Mouse (Mus musculus) hindbrain, embryonic 15.5 days (tissue): ENCODE measurements at regions not wholly inside any gene's neighbourhood (a gene's known extent, or its start where the extent isn't known, plus 50 kb on each side); places are given as distances from the start of the nearest gene placed in this dataset.

Experiments used
- ATAC-seq: fragments of 200-750 bp; cut with Nextera tagmentation; 2 replicates; pipeline ENCODE4 v1.8.0; 2017; ENCODE audit warnings: low read depth, moderate number of reproducible peaks, moderate TSS enrichment; ENCODE audit not compliant: low FRiP score
- H3K27ac ChIP-seq: fragments of 300-500 bp; sonication (generic); replicated peaks from 2 replicates; pipeline ENCODE4 v1.5.1; 2015; ENCODE audit warnings: mild to moderate bottlenecking, inconsistent platforms
- H3K27me3 ChIP-seq: fragments of 300-500 bp; sonication (generic); 2 replicates; pipeline ENCODE4 v1.6.1; 2015; ENCODE audit warnings: control low read depth, inconsistent platforms
- H3K36me3 ChIP-seq: fragments of 300-500 bp; sonication (generic); 2 replicates; pipeline ENCODE4 v1.6.1; 2015; ENCODE audit warnings: control low read depth, inconsistent platforms
- H3K4me1 ChIP-seq: fragments of 300-500 bp; sonication (generic); replicated peaks from 2 replicates; pipeline ENCODE4 v1.6.1; 2015; ENCODE audit warnings: control low read depth, inconsistent platforms
- H3K4me2 ChIP-seq: fragments of 300-500 bp; sonication (generic); 2 replicates; pipeline ENCODE4 v1.6.1; 2015; ENCODE audit warnings: moderate library complexity, mild to moderate bottlenecking, inconsistent platforms
- H3K4me3 ChIP-seq: fragments of 300-500 bp; sonication (generic); 2 replicates; pipeline ENCODE4 v1.5.1; 2015; ENCODE audit warnings: mild to moderate bottlenecking, inconsistent platforms
- H3K9ac ChIP-seq: fragments of 300-500 bp; sonication (generic); 2 replicates; pipeline ENCODE4 v1.6.1; 2015; ENCODE audit warnings: inconsistent platforms
- H3K9me3 ChIP-seq: fragments of 300-500 bp; sonication (generic); 2 replicates; pipeline ENCODE4 v1.6.1; 2016; ENCODE audit warnings: control low read depth, inconsistent platforms
- WGBS: fragments of 180-500 bp; shearing (Covaris S2); methylation state at CpG from one replicate; pipeline ENCODE4 v1.1.7; 2015; 5-methylcytosine and 5-hydroxymethylcytosine counted together

DNA sequence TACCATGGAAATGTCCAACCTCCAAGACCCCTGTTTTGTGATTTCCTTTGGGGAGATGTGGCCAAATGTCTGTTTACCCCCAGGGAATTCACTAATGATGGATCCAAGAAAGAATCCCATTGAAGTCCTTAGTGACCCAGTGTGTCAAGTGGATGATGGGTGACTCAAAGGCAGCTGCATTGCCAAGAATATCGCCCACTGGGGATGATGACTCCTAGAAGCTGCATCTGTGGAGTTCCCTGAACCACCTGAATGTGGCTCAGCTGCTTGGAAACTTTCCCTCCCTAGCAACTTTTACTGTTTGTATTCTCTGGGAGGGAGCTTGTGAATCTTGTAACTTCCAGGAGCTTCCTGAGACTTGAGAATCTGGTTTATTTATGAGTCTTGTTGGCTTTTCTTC, 578.3 kb downstream of the 1810013L24Rik start:
- 96% methylated on average over 1 of the region's 1 CpGs for WGBS

DNA sequence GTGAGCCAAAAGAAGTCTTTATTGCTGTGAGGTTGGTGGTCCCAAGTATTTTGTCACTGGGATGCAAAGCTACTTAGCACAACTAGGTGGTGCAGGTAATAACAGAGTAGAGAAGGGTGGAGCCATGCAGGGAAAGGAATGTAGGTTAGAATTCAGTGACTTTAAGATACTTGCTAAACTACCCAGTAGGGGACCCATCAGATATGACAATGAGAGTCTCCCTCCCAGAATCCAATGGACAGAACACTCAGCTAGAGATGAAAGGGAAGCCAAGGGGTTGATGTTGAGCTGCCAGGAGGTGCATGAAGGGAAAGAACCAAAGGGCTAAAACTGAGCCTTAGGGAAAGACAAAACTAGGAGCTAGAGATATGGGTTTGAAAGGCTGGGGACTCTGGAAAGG, 564.9 kb downstream of the Grin2a start:
- Histone ChIP-seq H3K27me3 (0 out of 2 replicates have a peak, but pooled peaks cover 3% of the 10 kb centered on the region), H3K4me3 (no peak overlapping the region), H3K4me1 (no peaks in the 10 kb centered on the region), H3K4me2 (no peak overlapping the region), H3K27ac (no peak overlapping the region), H3K9ac (no peak overlapping the region), H3K36me3 (no peaks in the 10 kb centered on the region), H3K9me3 (no peaks in the 10 kb centered on the region)
- ATAC-seq: no peak

More for the DNA sequence above, 578.3 kb downstream of the 1810013L24Rik start:
- H3K9ac ChIP-seq: no peak overlapping the region
- no peaks in the 10 kb centered on the region for H3K9me3 ChIP-seq
- H3K4me2 ChIP-seq: no peak overlapping the region
- no peaks in the 10 kb centered on the region for H3K36me3 ChIP-seq
- no peaks in the 10 kb centered on the region for H3K4me1 ChIP-seq
- H3K27me3 ChIP-seq: no peaks in the 10 kb centered on the region
- no peak for ATAC-seq
- H3K27ac ChIP-seq: no peak overlapping the region
- H3K4me3 ChIP-seq: no peak overlapping the region

DNA sequence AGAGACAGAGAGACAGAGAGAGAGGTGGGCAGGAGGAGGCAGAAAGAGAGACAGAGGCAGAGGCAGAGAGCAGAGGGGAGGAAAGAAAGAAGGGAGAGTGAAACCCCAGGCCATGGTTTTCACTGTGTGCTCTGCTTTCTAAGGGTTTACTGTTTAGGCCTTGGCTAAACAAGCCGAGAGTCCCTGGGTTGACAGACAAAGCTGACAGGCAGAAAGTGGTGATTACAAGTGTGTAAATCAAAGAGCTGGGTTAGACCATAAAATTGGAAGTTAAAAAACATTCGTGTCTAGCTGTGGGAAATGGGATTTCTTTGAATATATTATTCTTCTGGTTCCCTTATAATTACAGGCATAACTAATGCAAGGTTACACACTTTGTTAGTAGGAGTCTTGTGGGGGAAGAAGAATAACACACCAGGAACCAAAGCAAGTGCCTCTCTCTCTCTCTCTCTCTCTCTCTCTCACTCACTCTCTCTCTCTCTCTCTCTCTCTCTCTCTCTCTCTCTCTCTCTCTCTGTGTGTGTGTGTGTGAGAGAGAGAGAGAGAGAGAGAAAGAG, 556.0 kb downstream of the Grin2a start:
- WGBS: 15% methylated on average over 2 of the region's 2 CpGs
- Histone ChIP-seq H3K27me3 (peaks cover 3% of the 10 kb centered on the region), H3K36me3 (no peaks in the 10 kb centered on the region), H3K4me3 (no peak overlapping the region), H3K9me3 (no peaks in the 10 kb centered on the region), H3K4me1 (no peaks in the 10 kb centered on the region), H3K27ac (no peak overlapping the region), H3K9ac (no peak overlapping the region), H3K4me2 (no peak overlapping the region)
- no peak for ATAC-seq

DNA sequence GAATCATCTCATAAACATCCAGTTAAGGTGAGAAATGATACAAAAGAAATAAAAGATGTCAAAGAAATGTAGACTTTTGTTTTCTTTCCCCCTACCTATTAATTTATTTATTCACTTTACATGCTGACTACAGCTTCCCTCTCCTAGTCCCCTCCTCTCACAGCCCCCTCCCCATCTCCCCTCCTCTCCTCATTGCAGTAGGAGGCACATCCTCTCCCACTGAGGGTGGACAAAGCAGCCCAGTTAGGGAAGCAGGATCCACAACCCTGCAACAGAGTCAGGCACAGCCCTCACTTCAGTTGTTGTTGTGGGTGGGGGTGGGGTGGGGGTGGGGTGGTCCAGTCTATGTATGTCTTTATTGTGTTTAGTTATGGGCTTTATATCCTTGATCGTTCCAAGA, 555.5 kb downstream of the Grin2a start:
- Histone ChIP-seq H3K27me3 (peaks cover 3% of the 10 kb centered on the region), H3K4me3 (no peak overlapping the region), H3K36me3 (no peaks in the 10 kb centered on the region), H3K9me3 (no peaks in the 10 kb centered on the region), H3K9ac (no peak overlapping the region), H3K4me2 (no peak overlapping the region), H3K4me1 (no peaks in the 10 kb centered on the region), H3K27ac (no peak overlapping the region)
- no peak for ATAC-seq
- WGBS: 55% methylated on average over 1 of the region's 1 CpGs

- Histone ChIP-seq H3K36me3 (no peaks in the 10 kb centered on the region), H3K9me3 (no peaks in the 10 kb centered on the region), H3K4me2 (no peak overlapping the region), H3K9ac (no peak overlapping the region), H3K4me3 (no peak overlapping the region), H3K4me1 (no peaks in the 10 kb centered on the region), H3K27ac (no peak overlapping the region), H3K27me3 (no peaks in the 10 kb centered on the region)
- WGBS: 77% methylated on average over 4 of the region's 4 CpGs
- ATAC-seq: no peak
These were observed 543.3 kb downstream of the Grin2a start for GRCm38 (mm10) chr16:9452058-9452457.

GRCm38 (mm10) chr16:9457574-9457973, 537.8 kb downstream of the Grin2a start:
- no peaks in the 10 kb centered on the region for H3K4me1 ChIP-seq
- H3K27ac ChIP-seq: no peak overlapping the region
- H3K9me3 ChIP-seq: no peaks in the 10 kb centered on the region
- ATAC-seq: no peak
- H3K4me3 ChIP-seq: no peak overlapping the region
- WGBS: 68% methylated on average over 6 of the region's 6 CpGs
- H3K4me2 ChIP-seq: no peak overlapping the region
- no peaks in the 10 kb centered on the region for H3K36me3 ChIP-seq
- H3K9ac ChIP-seq: no peak overlapping the region
- H3K27me3 ChIP-seq: no peaks in the 10 kb centered on the region

DNA sequence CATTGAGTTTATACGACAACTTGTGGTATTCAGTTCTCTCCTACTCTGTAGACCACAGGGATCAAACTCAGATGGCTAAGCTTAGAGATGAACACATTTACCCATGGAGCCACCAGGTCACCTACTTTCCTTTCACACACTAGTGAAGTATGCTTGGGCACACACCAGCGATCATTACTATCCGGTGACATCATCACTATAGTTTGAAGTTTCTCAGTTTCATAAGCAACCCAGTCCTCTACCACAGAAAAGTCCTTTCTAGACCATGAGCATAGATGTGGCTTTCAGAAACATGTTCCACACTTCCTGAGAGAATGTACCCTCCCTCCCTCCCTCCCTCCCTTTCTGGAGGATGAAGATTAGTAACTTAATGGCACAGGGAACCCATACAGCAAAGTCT, 532.9 kb downstream of the Grin2a start:
- Histone ChIP-seq H3K27ac (no peak overlapping the region), H3K36me3 (no peaks in the 10 kb centered on the region), H3K4me2 (no peak overlapping the region), H3K27me3 (no peaks in the 10 kb centered on the region), H3K9ac (no peak overlapping the region), H3K9me3 (no peaks in the 10 kb centered on the region), H3K4me3 (no peak overlapping the region), H3K4me1 (no peaks in the 10 kb centered on the region)
- 90% methylated on average over 3 of the region's 3 CpGs for WGBS
- ATAC-seq: no peak

- WGBS: 65% methylated on average over 4 of the region's 4 CpGs
- Histone ChIP-seq H3K4me1 (no peaks in the 10 kb centered on the region), H3K36me3 (no peaks in the 10 kb centered on the region), H3K9ac (no peak overlapping the region), H3K4me2 (no peak overlapping the region), H3K27me3 (no peaks in the 10 kb centered on the region), H3K4me3 (no peak overlapping the region), H3K9me3 (no peaks in the 10 kb centered on the region), H3K27ac (no peak overlapping the region)
- ATAC-seq: no peak
These were observed 526.0 kb downstream of the Grin2a start for GRCm38 (mm10) chr16:9469394-9469793.

DNA sequence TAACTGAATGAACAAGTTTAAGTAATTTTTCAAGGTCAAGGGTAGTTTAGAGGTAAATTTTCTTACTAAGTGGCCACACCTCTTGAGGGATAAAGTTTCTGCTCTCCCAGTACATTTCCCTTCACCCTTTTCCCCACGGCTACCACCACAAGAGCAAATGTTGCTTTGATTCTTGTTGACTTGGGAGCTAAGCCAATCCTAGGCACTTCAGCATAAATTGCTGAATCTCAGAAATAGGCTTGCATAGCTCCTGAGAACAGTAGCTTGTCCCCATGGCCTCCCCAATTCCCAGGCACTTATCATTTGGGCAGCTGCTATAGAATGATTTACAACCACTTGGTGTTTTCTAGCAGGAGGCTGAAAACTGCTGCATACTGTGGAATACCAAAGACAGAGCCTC, 510.1 kb downstream of the Grin2a start:
- H3K4me3 ChIP-seq: no peak overlapping the region
- no peaks in the 10 kb centered on the region for H3K9me3 ChIP-seq
- H3K27ac ChIP-seq: no peak overlapping the region
- no peaks in the 10 kb centered on the region for H3K4me1 ChIP-seq
- H3K9ac ChIP-seq: no peak overlapping the region
- H3K4me2 ChIP-seq: no peak overlapping the region
- no peak for ATAC-seq
- H3K36me3 ChIP-seq: no peaks in the 10 kb centered on the region
- WGBS: 82% methylated on average over 1 of the region's 1 CpGs
- H3K27me3 ChIP-seq: no peaks in the 10 kb centered on the region

GRCm38 (mm10) chr16:9498301-9498700, 497.1 kb downstream of the Grin2a start:
- 50% methylated on average over 2 of the region's 2 CpGs for WGBS
- no peak for ATAC-seq
- Histone ChIP-seq H3K4me3 (no peak overlapping the region), H3K4me1 (no peaks in the 10 kb centered on the region), H3K36me3 (no peaks in the 10 kb centered on the region), H3K9me3 (no peaks in the 10 kb centered on the region), H3K27me3 (no peaks in the 10 kb centered on the region), H3K9ac (no peak overlapping the region), H3K4me2 (no peak overlapping the region), H3K27ac (no peak overlapping the region)

DNA sequence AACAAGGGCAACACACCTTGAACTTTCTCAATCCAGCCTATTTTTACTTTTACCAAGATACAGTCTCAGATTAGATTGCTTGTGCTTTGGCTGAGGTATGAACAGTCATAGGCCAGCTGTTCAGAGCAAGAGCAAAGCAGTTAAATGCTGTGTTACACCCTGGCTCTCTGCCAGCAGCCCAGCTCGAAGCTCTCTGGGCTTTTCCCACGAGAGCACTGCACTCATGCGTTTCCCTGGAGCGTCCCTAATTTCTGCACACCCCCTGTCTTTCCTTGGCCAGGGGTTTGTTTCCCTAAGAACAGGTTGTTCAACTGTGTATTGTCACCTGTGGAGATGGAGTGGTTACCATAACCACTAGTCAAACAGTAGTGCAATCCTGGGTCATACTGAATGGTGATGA, 493.6 kb downstream of the Grin2a start:
- Histone ChIP-seq H3K4me1 (no peaks in the 10 kb centered on the region), H3K9ac (no peak overlapping the region), H3K4me2 (no peak overlapping the region), H3K4me3 (no peak overlapping the region), H3K27me3 (no peaks in the 10 kb centered on the region), H3K27ac (no peak overlapping the region), H3K9me3 (no peaks in the 10 kb centered on the region), H3K36me3 (no peaks in the 10 kb centered on the region)
- 12% methylated on average over 4 of the region's 4 CpGs for WGBS
- no peak for ATAC-seq

- Histone ChIP-seq H3K9ac (no peak overlapping the region), H3K27ac (no peak overlapping the region), H3K4me2 (no peak overlapping the region), H3K4me3 (no peak overlapping the region), H3K36me3 (no peaks in the 10 kb centered on the region), H3K27me3 (no peaks in the 10 kb centered on the region), H3K4me1 (no peaks in the 10 kb centered on the region), H3K9me3 (no peaks in the 10 kb centered on the region)
- WGBS: 72% methylated on average over 1 of the region's 1 CpGs
- ATAC-seq: no peak
These were observed 485.7 kb downstream of the Grin2a start for GRCm38 (mm10) chr16:9509666-9510065.

- no peak overlapping the region for H3K27ac ChIP-seq
- no peaks in the 10 kb centered on the region for H3K27me3 ChIP-seq
- H3K4me2 ChIP-seq: no peak overlapping the region
- no peak overlapping the region for H3K9ac ChIP-seq
- ATAC-seq: no peak
- H3K4me1 ChIP-seq: no peaks in the 10 kb centered on the region
- 41% methylated on average over 4 of the region's 4 CpGs for WGBS
- no peaks in the 10 kb centered on the region for H3K36me3 ChIP-seq
- no peaks in the 10 kb centered on the region for H3K9me3 ChIP-seq
- no peak overlapping the region for H3K4me3 ChIP-seq
These were observed 480.8 kb downstream of the Grin2a start for GRCm38 (mm10) chr16:9514538-9514937.
